Mouse (Mus musculus) brain, adult 10 weeks (tissue): ENCODE measurements around the gene Bloc1s2. TPM values are rescaled to one million over a fixed set of nuclear protein-coding genes. Genes with fewer than 3 reads are reported as not detected.

Experiments used
- polyA plus RNA-seq: library from polyadenylated mRNA; stranded (reverse); fragments of 350-450 nt; fragmentation: Illumina TruSeq; extraction: RNeasy Lipid Tissue Mini Kit (QIAGEN cat#74804); gene quantifications from one replicate; pipeline ENCODE4 v1.2.3, GENCODE M21; 2015; ENCODE audit warnings: low read depth, low replicate concordance

Gene Bloc1s2
- 99.0 TPM for polyA plus RNA-seq

DNA sequence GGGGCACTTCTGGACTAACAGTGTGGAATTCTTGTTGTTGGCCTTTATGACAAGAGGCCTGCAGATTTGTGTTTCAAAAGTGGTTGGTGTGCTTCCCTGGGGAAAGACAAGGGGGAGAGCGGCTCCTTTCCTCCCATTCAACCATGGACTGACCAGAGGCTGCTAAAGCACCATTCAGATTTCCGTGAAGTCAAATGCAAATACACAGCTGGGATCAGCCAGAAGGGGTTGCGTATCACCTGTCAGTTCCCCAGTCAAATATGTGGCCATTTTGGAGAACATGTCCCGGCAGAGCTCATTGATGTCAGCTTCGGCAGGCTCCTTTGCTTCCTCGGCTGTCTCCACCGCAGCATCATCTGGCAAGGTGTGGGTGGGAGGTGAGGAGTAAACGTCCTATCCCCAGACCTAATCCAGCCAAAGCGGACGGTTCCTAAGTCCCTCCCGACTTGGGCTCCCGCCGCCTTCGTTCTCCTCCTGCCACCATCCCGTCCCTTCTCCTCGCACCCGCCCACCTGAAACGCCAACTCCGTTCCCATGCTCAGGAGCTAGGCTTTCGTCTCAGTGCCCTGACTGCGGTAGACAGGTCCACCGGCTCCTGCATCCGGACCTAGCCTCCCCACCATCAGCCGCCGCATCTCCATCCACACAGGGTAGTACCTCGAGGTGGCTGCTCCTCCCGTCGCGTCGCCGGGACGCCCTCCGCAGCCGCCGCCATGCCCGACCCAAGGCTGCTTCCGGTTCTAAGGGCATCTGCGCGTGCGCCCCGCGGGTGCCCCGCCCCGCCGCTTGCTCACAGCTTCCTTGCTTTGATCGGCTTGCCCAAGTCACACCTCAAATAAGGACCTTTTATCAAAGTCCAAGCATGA is at the start of gene Bloc1s2:
Gene Bloc1s2, minus strand, starts transcription at position 745 of the 866 bp plus-strand sequence.

DNA sequence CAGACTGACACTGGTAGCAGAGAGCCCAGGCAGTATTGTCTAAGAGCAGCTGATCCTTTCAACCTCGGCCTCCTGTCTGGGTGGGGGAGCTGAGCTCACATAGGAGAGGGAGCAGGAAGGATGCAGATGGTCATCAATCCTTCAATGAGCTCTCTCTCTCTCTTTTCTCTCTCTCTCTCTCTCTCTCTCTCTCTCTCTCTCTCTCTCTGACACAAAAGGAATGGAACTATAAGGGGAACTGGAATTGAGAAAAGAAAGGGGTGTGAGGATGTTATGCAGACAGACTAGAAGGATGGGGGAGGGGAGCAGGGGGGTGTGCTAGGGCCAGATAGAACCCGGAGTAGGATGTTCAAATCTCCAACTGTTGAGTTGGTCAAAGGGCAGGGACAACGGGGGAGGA is 46.1 kb upstream of the Bloc1s2 start, which contains the start of gene Pkd2l1:
Gene Pkd2l1, minus strand, starts transcription at position 101 of the 400 bp plus-strand sequence.

DNA sequence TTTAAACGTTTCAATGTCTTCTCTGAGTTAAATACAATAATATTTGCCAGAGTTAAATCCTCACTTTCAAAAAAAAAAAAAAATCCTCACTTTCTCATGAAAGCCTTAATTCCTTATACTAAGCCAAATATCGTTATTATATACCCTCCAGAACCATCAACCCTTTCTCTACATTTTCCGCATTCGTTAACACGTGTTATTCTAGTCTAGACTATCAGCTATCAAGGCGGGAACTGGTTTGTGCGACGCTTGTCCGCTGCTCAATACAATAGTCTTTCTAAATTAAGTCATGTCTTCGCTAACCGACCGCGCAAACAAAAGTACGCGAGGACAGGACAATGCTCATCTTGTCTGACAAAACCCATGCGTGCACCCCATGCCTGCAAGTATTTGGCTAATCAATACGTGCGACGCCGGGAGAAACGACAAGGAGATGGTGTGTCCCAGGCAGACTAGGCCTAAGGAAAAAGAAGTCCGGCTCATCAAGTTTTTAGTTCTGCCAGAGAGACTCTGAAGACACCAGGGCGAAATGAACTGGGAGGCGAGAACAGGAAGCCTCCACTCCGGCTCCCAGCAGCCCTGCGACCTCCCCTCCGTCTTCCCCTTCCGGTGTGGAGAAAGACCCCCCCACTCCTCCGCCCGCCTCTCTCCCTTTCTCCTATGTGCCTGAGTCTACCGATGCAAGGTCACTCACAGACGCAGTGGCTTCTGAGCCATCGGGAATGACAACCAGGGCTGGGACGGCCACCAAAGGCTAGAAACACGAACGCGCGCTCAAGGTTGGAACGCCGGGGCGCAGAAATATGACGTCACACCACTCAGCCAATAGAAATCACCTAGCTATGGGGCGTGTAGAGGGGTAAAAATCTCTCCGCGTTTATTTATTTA is 10.9 kb downstream of the Bloc1s2 start, which contains the start of gene Cwf19l1:
Gene Cwf19l1, minus strand, starts transcription at position 805 of the 888 bp plus-strand sequence.

DNA sequence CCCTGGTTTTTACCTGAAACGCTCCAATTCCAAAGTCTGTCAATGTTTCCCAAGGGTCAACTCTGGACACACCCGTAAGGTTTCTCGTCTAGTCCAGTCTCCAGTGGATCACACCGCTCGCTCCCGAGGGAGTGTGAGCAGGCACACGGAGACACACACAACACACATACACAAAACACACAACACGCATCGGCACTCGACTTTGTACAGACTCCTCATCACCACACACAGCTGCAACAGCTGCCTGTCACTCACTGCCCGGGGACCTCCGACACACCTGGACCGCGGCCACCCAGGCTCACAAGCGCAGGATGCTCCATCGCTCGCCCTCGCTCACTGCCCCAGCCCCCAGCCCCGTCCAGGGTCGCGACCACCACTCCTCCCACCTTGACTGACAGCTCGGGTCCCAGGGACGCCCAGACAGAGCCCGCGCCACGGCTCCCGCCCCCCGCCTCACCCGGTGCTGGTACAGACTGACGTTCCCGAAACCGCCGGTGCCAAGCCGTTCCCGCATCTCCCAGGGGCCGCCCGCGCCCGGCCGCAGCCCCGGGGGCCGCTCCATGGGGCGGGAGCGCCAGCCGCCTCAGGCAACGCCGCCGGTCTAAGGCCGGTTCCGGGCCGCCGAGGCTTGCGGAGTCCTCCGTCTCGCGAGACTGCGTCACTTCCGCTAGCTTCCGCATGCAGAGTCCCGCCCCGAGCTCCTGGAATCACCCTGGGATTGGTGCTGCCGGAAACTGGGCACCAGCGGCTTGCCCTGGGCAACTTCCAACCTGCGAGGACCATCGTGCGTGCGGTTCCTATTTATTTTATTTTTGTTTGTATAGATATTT is 39.2 kb downstream of the Bloc1s2 start, which contains the start of gene Chuk:
Gene Chuk, minus strand, starts transcription at position 650 of the 830 bp plus-strand sequence.

Other genes with a start within 250 kb of the Bloc1s2 start
- gene Dnmbp, start 206.3 kb downstream of the Bloc1s2 start, polyA plus RNA-seq = 4.7 TPM
- gene Cpn1, start 159.9 kb downstream of the Bloc1s2 start, polyA plus RNA-seq = 0.49 TPM
- not detected for gene Cyp2c23, start 117.2 kb downstream of the Bloc1s2 start, polyA plus RNA-seq
- 20.5 TPM for gene Erlin1, start 76.7 kb downstream of the Bloc1s2 start, polyA plus RNA-seq
- 53.1 TPM for gene Chuk, start 39.0 kb downstream of the Bloc1s2 start, polyA plus RNA-seq
- gene Cwf19l1, start 10.6 kb downstream of the Bloc1s2 start, polyA plus RNA-seq = 14.9 TPM
- gene Pkd2l1, start 46.0 kb upstream of the Bloc1s2 start, polyA plus RNA-seq = 1.1 TPM
- 6.6 TPM for gene Scd3, start 56.8 kb upstream of the Bloc1s2 start, polyA plus RNA-seq
- gene Scd2, start 147.2 kb upstream of the Bloc1s2 start, polyA plus RNA-seq = 705 TPM
- gene Scd4, start 186.6 kb upstream of the Bloc1s2 start, polyA plus RNA-seq = 0.37 TPM